Mouse (Mus musculus) CD4-positive, CD25-positive, alpha-beta regulatory T cell, adult 2 months (primary cell): ENCODE data around the gene Apom.

Experiments used
- DNase-seq: peaks from one replicate; pipeline ENCODE4 v3.0.0-alpha.2; 2012; ENCODE audit warnings: low read depth, low spot score

The Apom gene

GRCm38 (mm10) chr17:35158850-35159593 is 27.2 kb upstream of the Apom start:
- no peak for DNase-seq

DNA sequence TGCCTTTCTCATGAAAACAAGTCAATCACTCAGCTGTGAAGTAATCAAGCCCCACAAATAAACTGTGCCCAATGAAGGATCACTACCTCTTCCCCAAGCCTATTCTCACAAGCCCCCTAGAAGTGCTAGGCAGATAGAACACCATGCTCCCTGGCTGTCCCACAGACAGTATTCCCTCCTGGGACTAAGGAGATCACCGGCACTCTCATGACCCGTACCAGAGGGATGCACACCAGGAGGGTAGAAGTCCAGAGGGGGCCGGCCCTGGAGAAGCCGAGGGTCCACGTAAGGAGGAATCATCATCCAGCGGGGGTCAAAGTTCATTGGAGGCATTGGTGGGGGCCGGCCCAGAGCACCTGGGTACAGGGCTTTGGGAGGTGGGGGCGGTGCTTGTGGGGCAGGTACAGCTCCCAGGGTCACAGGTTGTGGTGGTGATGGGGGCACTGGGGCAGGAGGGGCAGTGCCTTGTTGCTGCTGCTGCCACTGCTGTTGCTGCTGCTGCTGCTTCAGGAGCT is 25.9 kb upstream of the Apom start:
- no peak for DNase-seq

GRCm38 (mm10) chr17:35157254-35157653 is 25.4 kb upstream of the Apom start:
- no peak for DNase-seq

DNA sequence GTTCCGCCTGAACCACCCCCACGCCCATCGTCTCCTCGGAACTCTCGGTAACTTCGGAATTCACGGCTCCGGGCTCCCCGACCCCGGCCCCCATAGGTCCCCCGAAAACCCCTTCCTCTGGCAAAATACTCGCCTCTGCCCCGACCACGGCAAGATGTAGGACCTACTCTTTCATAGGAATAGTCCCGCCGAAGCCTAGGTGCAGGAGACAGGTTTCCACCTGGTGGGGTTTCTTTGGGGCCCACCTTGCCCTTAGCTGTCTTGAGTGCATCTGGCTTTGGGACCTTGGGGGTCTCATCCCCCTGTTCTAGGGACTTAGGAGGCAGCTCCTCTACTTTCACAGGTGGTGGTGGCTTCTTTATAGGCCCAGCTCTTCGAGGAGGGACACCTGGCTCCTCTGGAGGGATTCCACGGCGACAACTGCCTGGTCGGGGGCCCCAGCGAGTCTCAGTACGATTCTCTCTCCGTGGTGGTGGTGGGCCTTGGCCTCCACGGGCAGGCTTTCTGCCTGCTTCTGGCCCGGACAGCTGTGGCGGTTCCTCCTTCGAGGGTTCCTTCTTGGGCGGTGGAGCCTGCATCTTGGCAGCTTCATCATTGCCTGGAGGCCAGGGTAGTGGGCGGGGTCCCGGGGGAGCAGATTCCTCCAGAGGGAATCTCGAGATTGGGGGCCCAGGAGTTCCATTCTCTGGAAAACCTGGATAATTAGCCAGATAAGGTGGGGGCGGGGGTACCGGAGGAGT is 24.8 kb upstream of the Apom start:
- DNase-seq: no peak

GRCm38 (mm10) chr17:35155451-35155850 is 23.6 kb upstream of the Apom start:
- no peak for DNase-seq

DNA sequence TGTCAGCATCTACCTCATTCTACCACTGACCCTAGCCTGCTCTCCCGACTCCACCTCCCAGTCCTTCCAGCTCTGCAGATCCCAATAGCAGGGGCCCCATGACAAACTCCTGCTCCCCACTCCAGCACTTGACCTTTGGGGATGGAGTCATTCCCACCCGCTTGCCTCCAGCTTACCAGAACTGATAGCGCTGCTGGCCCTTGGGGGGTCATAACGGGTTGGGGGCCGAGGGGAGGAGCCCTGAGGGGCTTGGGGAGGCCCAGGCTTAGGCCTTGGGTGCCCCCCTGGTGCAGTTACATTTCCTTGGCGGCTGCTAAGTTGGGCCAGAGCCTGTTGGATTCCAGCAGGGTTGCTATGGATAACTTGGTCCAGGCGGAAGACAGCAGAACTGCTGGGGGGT is 22.8 kb upstream of the Apom start:
- no peak for DNase-seq

DNA sequence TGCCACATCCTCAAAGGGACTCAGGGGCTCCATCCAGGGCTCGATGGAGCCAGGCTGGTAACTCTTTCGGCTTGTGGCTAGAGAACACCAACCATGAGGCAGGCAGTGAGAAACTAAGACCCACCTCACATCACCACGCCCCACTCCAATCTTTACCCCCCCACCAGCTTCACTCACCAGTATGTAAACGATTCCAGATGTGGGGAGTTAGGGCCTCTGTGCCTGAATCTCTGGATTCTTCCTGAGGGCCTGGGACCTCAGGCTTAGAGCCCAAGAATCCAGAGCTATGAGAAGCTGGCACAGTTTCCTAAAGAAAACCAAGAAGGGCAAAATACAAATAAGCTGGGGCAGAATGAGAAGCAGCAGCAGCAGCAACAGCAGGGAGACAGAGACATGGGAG is 22.1 kb upstream of the Apom start:
- no peak for DNase-seq

DNA sequence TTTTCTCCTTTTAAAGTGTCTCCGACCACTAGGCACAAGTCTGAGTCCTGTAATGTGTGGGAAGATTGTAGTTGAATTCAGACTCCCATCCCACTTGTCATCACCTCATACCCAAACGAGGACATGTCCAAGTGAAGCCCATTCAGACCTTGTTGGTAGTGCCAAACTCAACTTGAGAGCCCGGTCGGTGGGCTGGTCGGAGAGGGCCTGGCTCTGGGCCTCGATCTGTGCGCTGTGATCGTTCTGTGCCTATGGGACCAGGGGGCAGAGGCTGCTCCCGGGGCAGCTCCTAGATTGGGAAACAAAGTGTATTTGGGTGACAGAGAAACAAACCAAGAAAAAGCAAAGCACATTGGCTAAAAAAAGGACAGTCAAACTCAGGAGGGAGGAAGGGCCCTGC is 21.2 kb upstream of the Apom start:
- no peak for DNase-seq

GRCm38 (mm10) chr17:35152121-35152520 is 20.3 kb upstream of the Apom start:
- DNase-seq: no peak

DNA sequence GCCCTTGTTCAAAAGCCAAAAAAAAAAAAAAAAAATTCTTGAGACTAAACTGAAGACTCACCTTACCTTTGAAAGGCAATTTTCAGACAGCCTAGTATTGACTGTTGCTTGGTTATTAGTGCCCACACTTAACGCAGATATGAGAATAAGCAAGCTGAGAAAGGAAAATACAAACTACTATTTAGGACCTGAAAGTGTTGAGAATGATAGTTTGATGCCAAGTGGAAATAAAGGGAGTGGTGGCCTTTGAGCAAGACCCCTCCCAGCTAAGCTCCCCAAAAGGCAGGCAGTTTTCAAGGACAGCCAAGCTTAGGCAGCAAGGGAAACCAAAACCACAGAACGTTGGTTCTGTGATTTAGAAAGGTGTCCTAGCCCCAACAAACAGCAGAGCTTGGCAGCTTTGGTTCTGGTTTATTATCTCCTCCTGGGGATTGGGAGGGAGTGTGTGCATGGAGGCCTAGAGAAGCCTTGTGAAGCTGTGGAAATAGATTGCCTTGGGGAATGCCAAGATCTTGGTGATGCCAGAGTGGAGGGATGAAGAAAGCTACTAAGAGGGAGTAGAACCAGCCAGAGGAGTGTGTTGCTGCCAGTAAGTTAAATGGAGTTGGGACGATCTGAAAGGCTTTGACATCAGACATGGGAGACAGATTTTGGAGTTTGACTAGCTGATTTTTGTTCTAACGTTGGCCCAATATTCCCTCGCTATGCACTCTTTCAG is 16.2 kb upstream of the Apom start:
- DNase-seq: no peak

- DNase-seq: no peak
Measured at GRCm38 (mm10) chr17:35147348-35147747, 15.5 kb upstream of the Apom start.

DNA sequence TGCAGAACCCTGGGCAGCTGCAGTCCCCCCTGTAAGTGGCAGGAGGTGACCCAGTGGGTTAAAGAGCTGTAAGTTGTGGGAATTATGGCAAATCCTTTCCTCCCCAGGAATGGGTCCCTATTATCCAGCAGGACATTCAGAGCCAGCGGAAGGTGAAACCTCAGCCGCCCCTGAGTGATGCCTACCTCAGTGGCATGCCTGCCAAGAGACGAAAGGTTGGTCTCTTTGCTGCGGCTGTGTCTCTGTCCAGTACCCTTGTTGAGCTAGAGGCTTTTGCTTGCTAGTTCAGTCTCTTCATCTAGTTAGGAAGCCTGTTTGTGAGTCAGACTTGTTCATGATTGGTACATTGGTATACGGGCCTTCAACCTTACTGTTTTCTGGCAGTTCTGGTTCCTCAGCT is 14.3 kb upstream of the Apom start:
- DNase-seq: no peak

- DNase-seq: no peak
Measured at GRCm38 (mm10) chr17:35141971-35142370, 10.1 kb upstream of the Apom start.

- DNase-seq: no peak
Measured at GRCm38 (mm10) chr17:35140490-35140996, 8.7 kb upstream of the Apom start.

DNA sequence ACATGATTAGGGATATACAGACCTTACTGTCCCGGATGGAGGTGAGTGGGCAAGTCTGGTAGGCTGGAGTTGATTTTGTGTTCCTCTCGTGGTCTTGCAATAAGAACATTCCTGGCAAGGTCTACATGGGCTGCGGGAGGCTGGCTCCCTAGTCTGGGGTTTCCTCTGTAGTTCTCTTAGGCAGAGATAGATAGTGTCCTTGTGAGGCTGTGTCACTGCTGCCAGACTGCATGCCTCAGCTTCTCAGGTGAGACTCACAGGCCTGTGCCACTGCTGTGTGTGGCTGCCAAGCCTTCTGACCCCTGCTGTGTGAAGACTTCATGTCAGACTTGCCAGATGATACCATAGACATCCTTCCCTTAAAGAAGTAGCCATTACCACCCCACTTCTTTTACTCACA is 7.4 kb upstream of the Apom start:
- no peak for DNase-seq

- no peak for DNase-seq
Measured at GRCm38 (mm10) chr17:35135591-35136320, 3.9 kb upstream of the Apom start.

DNA sequence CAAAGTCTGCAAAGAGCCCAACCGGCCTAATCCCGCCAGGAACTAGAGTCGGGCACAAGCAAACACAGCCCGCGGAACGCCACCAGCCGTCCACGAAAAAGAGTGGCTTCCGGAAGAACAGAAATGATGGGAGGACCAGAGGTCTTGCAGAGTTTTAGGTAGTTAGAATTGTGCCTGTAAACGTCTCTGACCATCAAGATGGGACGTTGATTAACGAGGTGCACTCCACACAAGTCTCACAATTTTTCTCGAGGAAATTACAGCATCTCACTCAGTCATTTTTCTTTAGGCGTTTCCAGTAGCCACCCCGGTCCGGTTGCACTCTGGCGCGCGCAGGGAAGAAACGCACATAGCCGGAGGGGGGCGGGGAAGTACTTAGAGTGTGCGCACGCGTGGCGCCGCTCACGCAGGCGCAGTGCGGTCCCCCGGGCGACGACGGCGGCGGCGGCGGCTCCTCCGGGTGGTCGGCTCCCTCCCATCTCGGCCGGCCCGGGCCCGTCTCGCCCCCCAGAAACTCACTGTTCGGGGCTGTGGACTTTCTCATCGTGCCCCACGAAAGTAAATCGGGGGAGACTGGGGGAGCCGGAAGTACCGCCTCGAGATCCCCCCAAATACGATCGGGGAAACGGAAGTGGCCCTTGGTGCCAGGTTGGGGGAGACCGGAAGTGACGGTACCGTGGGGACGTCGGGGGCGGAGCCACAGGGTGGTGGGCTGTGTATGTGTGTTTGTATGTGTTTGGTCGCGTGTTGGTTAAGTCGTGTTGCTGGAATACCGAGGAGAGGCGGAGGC is 3.1 kb upstream of the Apom start, which contains the start of gene Bag6:
Gene Bag6, plus strand, starts transcription at position 378 of the 790 bp plus-strand sequence.
- peak; percentile 98 for DNase-seq

GRCm38 (mm10) chr17:35133517-35133916 is 1.7 kb upstream of the Apom start:
- DNase-seq: no peak

DNA sequence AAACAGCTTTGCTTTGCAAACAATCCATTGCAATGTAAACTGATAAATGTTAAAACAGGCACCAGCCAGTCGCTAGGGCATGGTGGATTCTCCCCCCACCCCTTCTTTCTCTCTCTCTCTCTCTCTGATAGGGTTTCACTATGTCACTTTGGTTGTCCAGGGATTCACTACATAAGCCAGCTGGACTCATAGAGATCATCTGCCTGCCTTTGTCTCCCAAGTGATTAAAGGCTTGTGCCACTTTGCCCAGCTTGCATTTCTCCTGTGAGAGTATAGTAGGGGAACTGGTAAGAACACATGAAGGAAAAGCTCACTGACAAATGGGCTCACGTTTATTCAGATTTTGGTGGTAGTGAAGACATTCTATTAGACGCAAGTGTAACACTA is 317 bp upstream of the Apom start:
- DNase-seq: no peak

GRCm38 (mm10) chr17:35131038-35131437 is 812 bp downstream of the Apom start:
- no peak for DNase-seq

- DNase-seq: no peak
Measured at GRCm38 (mm10) chr17:35128996-35129395, 2.9 kb downstream of the Apom start.
